Mouse (Mus musculus) cerebellum, adult 2 months (tissue): ENCODE results near the gene Lefty2. TPM values are rescaled to one million over a fixed set of nuclear protein-coding genes. Genes with fewer than 3 reads are reported as not detected.

Experiments
- DNase-seq, 2 experiments: peaks; one replicate each; pipeline ENCODE4 v3.0.0; 2021
- H3K27ac ChIP-seq: fragments of 200-500 bp; 2 replicates; pipeline ENCODE4 v1.5.1; 2012; ENCODE audit warnings: low read length, control low read depth, inconsistent platforms; ENCODE audit not compliant: insufficient read depth
- H3K27me3 ChIP-seq: fragments of 200-500 bp; 2 replicates; pipeline ENCODE4 v1.6.1; 2012; ENCODE audit warnings: inconsistent platforms, mild to moderate bottlenecking, low read length, moderate library complexity; ENCODE audit not compliant: control insufficient read depth, insufficient read depth
- H3K4me1 ChIP-seq: fragments of 200-500 bp; 2 replicates; pipeline ENCODE4 v1.6.1; 2011; ENCODE audit warnings: low read length; ENCODE audit not compliant: control insufficient read depth, insufficient read depth
- H3K4me3 ChIP-seq: fragments of 200-500 bp; replicated peaks from 2 replicates; pipeline ENCODE3; 2011; ENCODE audit warnings: mild to moderate bottlenecking, low read depth, low read length, control low read depth; ENCODE audit not compliant: insufficient read depth
- CTCF ChIP-seq: fragments of 200-500 bp; IDR thresholded peaks from 2 replicates; pipeline ENCODE4 v1.5.1; 2011; ENCODE audit warnings: low read depth, mild to moderate bottlenecking, control low read depth, low read length, moderate library complexity, borderline replicate concordance; ENCODE audit not compliant: insufficient read depth
- POLR2A ChIP-seq: fragments of 200-500 bp; IDR thresholded peaks from 2 replicates; pipeline ENCODE4 v1.6.1; 2011; ENCODE audit warnings: low read length, control low read depth, borderline replicate concordance; ENCODE audit not compliant: insufficient read depth
- WGBS: fragments of 180-500 bp; shearing (Covaris S2); methylation state at CpG from one replicate; pipeline ENCODE4 v1.1.7; 2018; 5-methylcytosine and 5-hydroxymethylcytosine counted together
- polyA plus RNA-seq: library from polyadenylated mRNA; depleted of rRNA; stranded (reverse); fragments of >200 nt; gene quantifications from 2 replicates; pipeline ENCODE4 v1.2.3, GENCODE M21; 2012; rRNA removed

Gene Lefty2
- polyA plus RNA-seq, result 0.18 TPM in 1 of 2 replicates, not detected in the other

- no peaks in the 10 kb centered on the region; the same call in 1 of the 2 replicates for H3K4me1 ChIP-seq
- no peak within 1 kb of the TSS for H3K27ac ChIP-seq
- H3K27me3 ChIP-seq, result no peaks in the 10 kb centered on the region
- WGBS, result 64% methylated on average over 10 of the region's 10 CpGs
- no peak for TF ChIP-seq CTCF
- TF ChIP-seq POLR2A, result no peak
- H3K4me3 ChIP-seq, result no peak within 1 kb of the TSS
- no peak for DNase-seq
Measured at GRCm38 (mm10) chr1:180892808-180893207, at the start of gene Lefty2. Lefty2 (plus strand) TSS chr1:180893108.

- TF ChIP-seq CTCF (no peak), POLR2A (0 out of 2 replicates have a peak, but pooled peaks have one; percentile 38)
- WGBS, result 2% methylated on average over 9 of the region's 9 CpGs
- peak; percentile 73 to 86 for DNase-seq
- Histone ChIP-seq H3K27ac (peak overlapping the region; percentile 82), H3K4me1 (peaks cover 20% of the 10 kb centered on the region), H3K27me3 (no peaks in the 10 kb centered on the region), H3K4me3 (peak overlapping the region; percentile 52)
Measured at GRCm38 (mm10) chr1:180848114-180848510, 44.8 kb upstream of the Lefty2 start.

- no peak for TF ChIP-seq POLR2A
- no peak for TF ChIP-seq CTCF
- 5% methylated on average over 11 of the region's 11 CpGs for WGBS
Measured at GRCm38 (mm10) chr1:180848511-180849241, 44.2 kb upstream of the Lefty2 start.

GRCm38 (mm10) chr1:180849701-180850301 is 43.1 kb upstream of the Lefty2 start:
- Histone ChIP-seq H3K27ac (peak overlapping the region; percentile 96), H3K4me1 (peaks cover 20% of the 10 kb centered on the region), H3K4me3 (peak overlapping the region; percentile 64), H3K27me3 (no peaks in the 10 kb centered on the region)
- peak; percentile 54 to 61 for DNase-seq
- TF ChIP-seq POLR2A (no peak), CTCF (no peak)
- WGBS, result 16% methylated on average over 11 of the region's 11 CpGs

More at GRCm38 (mm10) chr1:180848511-180849241, 44.2 kb upstream of the Lefty2 start:
- Histone ChIP-seq H3K4me3 (peak overlapping the region; percentile 52), H3K27ac (peak overlapping the region; percentile 82), H3K27me3 (no peaks in the 10 kb centered on the region), H3K4me1 (peaks cover 20% of the 10 kb centered on the region)
- peak; percentile 63 to 69 for DNase-seq

GRCm38 (mm10) chr1:180850316-180851270 is 42.3 kb upstream of the Lefty2 start, which contains the start of gene Sde2:
Sde2 (plus strand) TSS chr1:180851127.
- Histone ChIP-seq H3K4me3 (peak within 1 kb of the TSS; percentile 73), H3K4me1 (peaks cover 20% of the 10 kb centered on the region)
- WGBS, result under 1% methylated on average over 77 of the region's 77 CpGs

GRCm38 (mm10) chr1:180858763-180859162 is 34.1 kb upstream of the Lefty2 start:
- Histone ChIP-seq H3K27me3 (no peaks in the 10 kb centered on the region), H3K4me3 (no peak overlapping the region), H3K4me1 (no peaks in the 10 kb centered on the region; the same call in 1 of the 2 replicates), H3K27ac (no peak overlapping the region)
- DNase-seq, result no peak
- TF ChIP-seq CTCF, result no peak
- no peak for TF ChIP-seq POLR2A

More at GRCm38 (mm10) chr1:180850316-180851270, 42.3 kb upstream of the Lefty2 start, which contains the start of gene Sde2:
- TF ChIP-seq CTCF (no peak), POLR2A (peak; percentile 86)
- peak within 1 kb of the TSS; percentile 96 for H3K27ac ChIP-seq
- H3K27me3 ChIP-seq, result no peaks in the 10 kb centered on the region
- DNase-seq, result peak; percentile 100

- no peak overlapping the region for H3K4me3 ChIP-seq
- H3K4me1 ChIP-seq, result no peaks in the 10 kb centered on the region; the same call in 1 of the 2 replicates
- no peak for DNase-seq
- no peak for TF ChIP-seq POLR2A
- TF ChIP-seq CTCF, result no peak
- 87% methylated on average over 6 of the region's 6 CpGs for WGBS
- no peak overlapping the region for H3K27ac ChIP-seq
- no peaks in the 10 kb centered on the region for H3K27me3 ChIP-seq
Measured at GRCm38 (mm10) chr1:180860030-180860429, 32.9 kb upstream of the Lefty2 start.
